Mouse (Mus musculus): ENCODE results near the gene Etfbkmt. TPM values are rescaled to one million over a fixed set of nuclear protein-coding genes. Genes with fewer than 3 reads are reported as not detected.
"Not testable (repeated sequence)": the region's sequence is repeated elsewhere in the genome, so short reads cannot be mapped to it uniquely, and the experiment has no call there.

The Etfbkmt gene
- polyA plus RNA-seq, 1 experiment from 2014 or later: 15.4 TPM

DNA sequence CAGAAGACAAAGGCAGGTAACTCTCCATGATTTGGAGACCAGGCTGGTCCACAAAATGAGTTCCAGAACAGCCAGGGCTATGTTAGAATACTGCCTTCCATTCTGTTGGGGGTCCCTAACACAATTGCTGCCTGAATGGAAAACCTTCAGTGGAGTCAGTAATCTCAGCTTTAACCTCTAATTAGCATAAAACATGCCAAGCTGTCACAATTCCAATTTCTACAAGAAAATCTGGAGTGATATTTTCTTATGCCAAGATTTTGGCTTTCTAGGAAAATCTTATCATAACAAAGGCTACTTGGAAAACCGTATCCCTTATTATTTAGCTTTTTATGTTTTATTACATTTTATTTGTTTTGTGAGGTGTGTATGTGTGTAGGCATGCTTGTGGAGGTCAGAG, 36.2 kb upstream of the Etfbkmt start:
- no peaks in the 10 kb centered on the region for H3K36me3 ChIP-seq
- no peak overlapping the region for H3K27ac ChIP-seq (replicated peaks)
- H3K4me2 ChIP-seq (replicated peaks): no peak overlapping the region
- H3K27me3 ChIP-seq: no peaks in the 10 kb centered on the region
- no peak for ATAC-seq (ENCODE audit: insufficient number of reproducible peaks, low FRiP score, low TSS enrichment, low read depth)
- no peaks in the 10 kb centered on the region for H3K4me1 ChIP-seq
- H3K4me3 ChIP-seq (replicated peaks): no peak overlapping the region
- H3K9ac ChIP-seq: no peak overlapping the region
- WGBS: 91% methylated on average over 1 of the region's 1 CpGs
- no peaks in the 10 kb centered on the region for H3K9me3 ChIP-seq (replicated peaks)

DNA sequence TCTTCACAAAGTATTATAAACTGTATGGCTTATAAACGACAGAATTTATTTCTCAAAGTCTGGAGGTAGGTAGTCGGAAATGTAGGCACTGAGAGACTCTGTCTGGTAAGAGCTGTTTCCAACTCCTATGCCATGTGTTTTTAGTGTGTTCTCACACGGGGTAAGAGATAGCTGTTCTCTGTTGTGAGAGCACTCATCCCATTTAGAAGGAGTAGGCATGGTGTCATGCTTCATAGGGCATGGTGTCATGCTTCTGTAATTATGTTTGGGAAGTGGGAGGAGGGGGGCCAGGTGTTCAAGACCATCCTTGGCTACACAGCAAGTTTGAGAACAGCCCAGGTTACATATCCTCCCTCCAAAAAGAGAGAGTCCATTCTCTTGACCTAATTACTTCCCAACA, 32.0 kb upstream of the Etfbkmt start:
- H3K9me3 ChIP-seq (replicated peaks): no peaks in the 10 kb centered on the region
- H3K4me2 ChIP-seq (replicated peaks): no peak overlapping the region
- WGBS: 66% methylated on average over 3 of the region's 3 CpGs
- no peaks in the 10 kb centered on the region for H3K27me3 ChIP-seq
- no peaks in the 10 kb centered on the region for H3K4me1 ChIP-seq
- no peak overlapping the region for H3K9ac ChIP-seq
- ATAC-seq (ENCODE audit: insufficient number of reproducible peaks, low FRiP score, low TSS enrichment, low read depth): no peak
- no peaks in the 10 kb centered on the region for H3K36me3 ChIP-seq
- H3K4me3 ChIP-seq (replicated peaks): no peak overlapping the region
- H3K27ac ChIP-seq (replicated peaks): no peak overlapping the region

DNA sequence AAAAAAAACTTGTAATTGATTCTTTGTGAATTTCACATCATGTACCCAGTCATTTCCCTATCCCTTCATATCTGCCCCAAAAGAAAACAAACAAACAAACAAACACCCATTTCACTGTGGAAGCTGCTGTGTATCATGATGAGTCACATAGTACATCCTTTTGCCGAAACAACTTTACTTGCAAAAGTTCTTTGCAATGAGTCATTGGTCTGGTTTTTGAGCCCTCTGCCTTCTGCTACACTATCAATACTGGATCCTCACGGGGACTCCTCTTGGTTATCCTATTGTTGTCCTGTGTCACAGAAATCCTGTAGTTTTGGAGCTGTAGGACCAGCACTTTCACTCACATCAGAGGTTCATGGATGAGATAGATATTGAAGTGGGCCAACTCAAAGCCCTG, 30.7 kb upstream of the Etfbkmt start:
- H3K4me1 ChIP-seq: no peaks in the 10 kb centered on the region
- H3K9ac ChIP-seq: no peak overlapping the region
- no peak overlapping the region for H3K4me3 ChIP-seq (replicated peaks)
- H3K4me2 ChIP-seq (replicated peaks): no peak overlapping the region
- H3K27ac ChIP-seq (replicated peaks): no peak overlapping the region
- H3K36me3 ChIP-seq: no peaks in the 10 kb centered on the region
- ATAC-seq (ENCODE audit: insufficient number of reproducible peaks, low FRiP score, low TSS enrichment, low read depth): no peak
- H3K27me3 ChIP-seq: no peaks in the 10 kb centered on the region
- no peaks in the 10 kb centered on the region for H3K9me3 ChIP-seq (replicated peaks)
- WGBS: 68% methylated on average over 2 of the region's 2 CpGs

DNA sequence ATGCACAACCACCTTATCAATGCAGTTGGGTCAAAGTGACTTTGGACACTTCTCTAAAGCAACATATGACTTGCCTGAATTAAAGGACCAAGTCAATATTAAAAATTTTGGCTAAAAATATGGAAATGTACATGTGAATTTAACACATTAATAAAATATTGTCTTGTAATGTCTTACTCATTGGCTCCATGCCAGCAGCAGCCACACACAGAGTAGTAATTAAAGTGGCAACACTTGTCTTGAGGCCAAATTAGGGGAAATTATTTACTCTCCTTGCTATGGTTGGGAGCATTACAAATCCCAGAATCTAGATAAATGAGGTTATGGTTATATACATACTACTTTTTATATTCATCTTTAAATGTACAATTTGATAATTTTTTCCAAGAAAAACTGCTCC, 22.7 kb upstream of the Etfbkmt start:
- no peak for ATAC-seq (ENCODE audit: insufficient number of reproducible peaks, low FRiP score, low TSS enrichment, low read depth)
- no peaks in the 10 kb centered on the region for H3K27me3 ChIP-seq
- no peak overlapping the region for H3K27ac ChIP-seq (replicated peaks)
- no peaks in the 10 kb centered on the region for H3K4me1 ChIP-seq
- no peak overlapping the region for H3K9ac ChIP-seq
- no peaks in the 10 kb centered on the region for H3K36me3 ChIP-seq
- H3K4me3 ChIP-seq (replicated peaks): no peak overlapping the region
- H3K4me2 ChIP-seq (replicated peaks): no peak overlapping the region
- no peaks in the 10 kb centered on the region for H3K9me3 ChIP-seq (replicated peaks)

DNA sequence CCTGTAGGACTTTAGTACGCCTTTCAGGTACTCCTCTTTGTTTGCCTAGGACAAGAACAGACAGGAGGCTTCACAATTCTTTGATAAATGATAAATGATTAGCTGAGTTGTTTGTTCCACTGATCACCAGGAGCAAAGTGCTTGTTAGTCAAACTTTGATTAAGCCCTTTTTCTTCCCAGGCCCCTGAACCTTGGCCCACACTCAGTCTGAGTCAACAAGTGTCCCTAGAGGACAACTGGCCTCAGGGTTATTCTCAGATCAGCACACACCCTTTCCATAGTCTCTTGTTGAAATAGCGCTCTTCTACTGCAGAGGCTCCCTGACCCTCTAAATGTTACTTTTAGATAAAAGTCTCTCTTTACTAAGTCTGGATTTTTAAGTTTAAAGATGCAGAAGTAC, 20.7 kb upstream of the Etfbkmt start:
- Histone ChIP-seq H3K4me1 (no peaks in the 10 kb centered on the region), H3K4me3 (replicated peaks) (no peak overlapping the region), H3K9me3 (replicated peaks) (no peaks in the 10 kb centered on the region), H3K27me3 (no peaks in the 10 kb centered on the region), H3K4me2 (replicated peaks) (no peak overlapping the region), H3K36me3 (no peaks in the 10 kb centered on the region), H3K27ac (replicated peaks) (no peak overlapping the region), H3K9ac (no peak overlapping the region)
- 52% methylated on average over 2 of the region's 2 CpGs for WGBS
- ATAC-seq (ENCODE audit: insufficient number of reproducible peaks, low FRiP score, low TSS enrichment, low read depth): no peak

DNA sequence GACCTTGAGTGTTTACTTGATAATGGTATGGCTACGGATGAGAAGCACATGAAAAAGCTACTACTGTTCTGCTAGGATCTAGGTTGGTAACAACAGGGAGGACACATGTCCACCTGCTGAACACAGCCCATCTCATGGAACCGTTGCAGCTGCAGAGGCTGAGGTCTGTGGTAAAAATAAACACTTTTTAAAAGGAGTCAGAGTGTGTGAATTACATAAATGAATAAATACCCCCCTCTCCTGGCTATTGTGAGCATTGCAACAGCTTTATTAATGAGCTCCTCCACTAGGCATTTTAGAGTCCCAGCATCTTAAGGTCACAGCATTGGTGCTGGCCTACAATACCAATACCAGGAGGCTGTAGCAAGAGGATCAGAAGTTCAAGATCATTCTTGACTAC, 19.8 kb upstream of the Etfbkmt start:
- 35% methylated on average over 2 of the region's 2 CpGs for WGBS
- Histone ChIP-seq H3K27ac (replicated peaks) (no peak overlapping the region), H3K9ac (no peak overlapping the region), H3K36me3 (no peaks in the 10 kb centered on the region), H3K9me3 (replicated peaks) (no peaks in the 10 kb centered on the region), H3K4me1 (no peaks in the 10 kb centered on the region), H3K4me3 (replicated peaks) (no peak overlapping the region), H3K27me3 (no peaks in the 10 kb centered on the region), H3K4me2 (replicated peaks) (no peak overlapping the region)
- no peak for ATAC-seq (ENCODE audit: insufficient number of reproducible peaks, low FRiP score, low TSS enrichment, low read depth)

DNA sequence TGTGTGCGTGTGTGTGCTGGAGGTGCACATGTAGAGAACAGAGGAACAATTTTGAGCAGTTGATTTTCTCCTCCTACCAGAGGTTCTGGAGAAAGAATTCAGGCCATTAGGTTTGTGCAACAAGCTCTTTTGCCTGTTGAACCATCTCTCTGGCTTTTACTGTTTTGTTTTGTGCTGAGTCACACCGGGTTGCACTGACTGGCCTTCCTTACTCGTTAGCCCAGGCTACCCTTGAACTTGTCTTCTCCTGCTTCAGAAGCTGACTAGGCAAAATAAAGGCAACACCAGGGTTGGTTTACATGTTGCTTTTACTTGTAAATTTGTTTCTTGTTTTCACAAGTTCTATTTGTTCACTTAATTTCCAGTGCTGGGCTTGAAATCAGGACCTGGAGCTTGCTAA, 16.6 kb upstream of the Etfbkmt start:
- 86% methylated on average over 3 of the region's 3 CpGs for WGBS
- Histone ChIP-seq H3K4me1 (no peaks in the 10 kb centered on the region), H3K27ac (replicated peaks) (no peak overlapping the region), H3K4me2 (replicated peaks) (no peak overlapping the region), H3K27me3 (no peaks in the 10 kb centered on the region), H3K9ac (no peak overlapping the region), H3K4me3 (replicated peaks) (no peak overlapping the region), H3K36me3 (no peaks in the 10 kb centered on the region), H3K9me3 (replicated peaks) (no peaks in the 10 kb centered on the region)
- no peak for ATAC-seq (ENCODE audit: insufficient number of reproducible peaks, low FRiP score, low TSS enrichment, low read depth)

DNA sequence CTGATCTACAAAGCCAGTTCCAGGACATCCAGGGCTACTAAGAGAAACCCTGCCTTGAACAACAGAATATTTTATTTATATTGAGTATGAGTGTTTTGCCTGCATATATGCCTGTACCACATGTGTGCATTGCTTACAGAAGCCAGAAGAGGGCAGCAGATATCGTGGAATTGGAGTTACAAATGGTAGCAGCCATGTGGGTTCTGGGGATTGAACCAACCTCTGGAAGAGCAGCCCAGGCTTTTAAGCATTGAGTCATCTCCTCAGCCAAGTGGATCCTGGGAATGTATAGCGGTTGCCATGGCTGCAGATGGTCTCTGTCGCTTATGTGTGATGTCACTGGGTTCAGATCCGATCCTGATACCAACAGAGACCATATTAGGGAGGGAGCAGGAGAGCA, 13.0 kb upstream of the Etfbkmt start:
- Histone ChIP-seq H3K27me3 (no peaks in the 10 kb centered on the region), H3K9me3 (replicated peaks) (no peaks in the 10 kb centered on the region), H3K4me3 (replicated peaks) (no peak overlapping the region), H3K27ac (replicated peaks) (no peak overlapping the region), H3K9ac (no peak overlapping the region), H3K4me1 (no peaks in the 10 kb centered on the region), H3K36me3 (no peaks in the 10 kb centered on the region), H3K4me2 (replicated peaks) (no peak overlapping the region)
- no peak for ATAC-seq (ENCODE audit: insufficient number of reproducible peaks, low FRiP score, low TSS enrichment, low read depth)
- 73% methylated on average over 4 of the region's 4 CpGs for WGBS

DNA sequence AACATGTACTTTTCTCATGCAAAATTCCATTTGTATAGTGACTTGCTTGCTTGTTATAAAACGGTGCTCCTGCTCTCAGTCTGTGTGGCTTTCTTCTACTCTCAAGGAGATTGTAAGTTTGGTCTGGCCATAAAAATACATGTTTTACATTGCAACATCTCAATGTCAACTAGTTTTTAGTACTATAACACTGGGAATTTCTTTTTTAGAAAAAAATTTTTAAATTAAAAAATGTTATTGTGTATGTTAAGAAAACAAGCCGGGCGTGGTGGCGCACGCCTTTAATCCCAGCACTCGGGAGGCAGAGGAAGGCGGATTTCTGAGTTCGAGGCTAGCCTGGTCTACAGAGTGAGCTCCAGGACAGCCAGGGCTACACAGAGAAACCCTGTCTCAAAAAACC, 9.8 kb upstream of the Etfbkmt start, which contains the start of gene Gm10203:
Gene Gm10203 (plus strand): TSS at position 301 of the 400 bp plus-strand sequence.
- ATAC-seq (ENCODE audit: insufficient number of reproducible peaks, low FRiP score, low TSS enrichment, low read depth); H3K27me3 ChIP-seq; H3K9me3 ChIP-seq (replicated peaks); H3K4me2 ChIP-seq (replicated peaks); H3K4me1 ChIP-seq; H3K9ac ChIP-seq; H3K27ac ChIP-seq (replicated peaks); H3K36me3 ChIP-seq; H3K4me3 ChIP-seq (replicated peaks): not testable (repeated sequence)
- 82% methylated on average over 8 of the region's 8 CpGs for WGBS

DNA sequence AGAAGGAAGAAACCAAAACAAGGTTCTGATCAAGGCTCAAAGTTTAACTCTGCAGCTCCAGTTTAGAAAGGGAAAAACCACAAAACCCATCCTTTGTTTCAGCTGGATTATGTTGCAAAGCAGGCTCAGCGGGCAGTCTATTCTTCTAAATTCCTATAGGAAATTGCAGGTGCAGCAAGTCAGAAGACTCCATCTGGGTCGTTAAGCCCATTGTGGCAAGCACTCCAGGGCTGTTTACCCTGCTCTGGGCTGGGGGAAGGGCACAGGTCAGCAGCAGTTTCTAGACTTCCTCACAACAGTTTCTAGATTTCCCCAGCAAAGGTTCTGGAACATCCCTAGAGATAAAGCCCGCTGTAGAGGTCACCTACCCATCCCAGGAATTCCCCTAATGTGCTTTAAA, 8.5 kb upstream of the Etfbkmt start:
- Histone ChIP-seq H3K9me3 (replicated peaks) (no peaks in the 10 kb centered on the region), H3K4me1 (no peaks in the 10 kb centered on the region), H3K9ac (no peak overlapping the region), H3K27me3 (no peaks in the 10 kb centered on the region), H3K4me2 (replicated peaks) (no peak overlapping the region), H3K27ac (replicated peaks) (no peak overlapping the region), H3K36me3 (no peaks in the 10 kb centered on the region), H3K4me3 (replicated peaks) (no peak overlapping the region)
- WGBS: 16% methylated on average over 3 of the region's 3 CpGs
- no peak for ATAC-seq (ENCODE audit: insufficient number of reproducible peaks, low FRiP score, low TSS enrichment, low read depth)

DNA sequence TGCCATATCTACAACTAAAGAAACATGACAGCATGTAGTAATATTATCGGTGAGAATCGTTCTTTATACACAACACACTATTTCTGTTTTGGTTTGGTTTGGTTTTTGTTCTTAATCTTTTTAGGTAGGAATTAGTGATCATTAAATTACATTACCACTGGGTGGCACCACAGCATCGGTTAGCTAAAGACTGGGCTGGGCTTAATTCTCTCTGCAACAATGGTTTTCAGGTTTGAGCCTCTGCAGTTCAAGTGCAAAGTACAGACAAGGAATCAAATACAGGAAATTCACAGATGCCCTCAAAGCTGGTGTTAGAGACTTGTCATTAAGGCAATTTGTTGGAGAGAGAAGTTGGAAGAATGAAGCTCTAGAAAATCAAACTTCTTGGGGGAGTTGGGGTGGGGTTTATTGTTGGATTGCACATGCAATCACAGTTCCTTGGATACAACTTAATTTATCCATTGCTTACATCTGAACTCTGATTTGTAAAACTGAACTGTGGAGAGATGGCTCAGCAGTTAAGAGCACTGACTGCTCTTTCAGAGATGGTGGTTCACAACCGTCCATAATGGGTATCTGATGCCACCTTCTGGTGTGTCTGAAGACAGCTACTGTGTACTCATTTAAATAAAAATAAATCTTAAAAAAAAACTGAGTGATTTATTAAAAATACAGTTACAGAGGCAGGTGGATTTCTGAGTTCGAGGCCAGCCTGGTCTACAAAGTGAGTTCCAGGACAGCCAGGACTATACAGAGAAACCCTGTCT, 7.2 kb upstream of the Etfbkmt start:
- Histone ChIP-seq H3K27me3 (no peaks in the 10 kb centered on the region), H3K4me3 (replicated peaks) (no peak overlapping the region), H3K36me3 (no peaks in the 10 kb centered on the region), H3K9ac (no peak overlapping the region), H3K4me1 (no peaks in the 10 kb centered on the region), H3K9me3 (replicated peaks) (no peaks in the 10 kb centered on the region), H3K4me2 (replicated peaks) (no peak overlapping the region), H3K27ac (replicated peaks) (no peak overlapping the region)
- no peak for ATAC-seq (ENCODE audit: insufficient number of reproducible peaks, low FRiP score, low TSS enrichment, low read depth)
- 32% methylated on average over 5 of the region's 5 CpGs for WGBS

DNA sequence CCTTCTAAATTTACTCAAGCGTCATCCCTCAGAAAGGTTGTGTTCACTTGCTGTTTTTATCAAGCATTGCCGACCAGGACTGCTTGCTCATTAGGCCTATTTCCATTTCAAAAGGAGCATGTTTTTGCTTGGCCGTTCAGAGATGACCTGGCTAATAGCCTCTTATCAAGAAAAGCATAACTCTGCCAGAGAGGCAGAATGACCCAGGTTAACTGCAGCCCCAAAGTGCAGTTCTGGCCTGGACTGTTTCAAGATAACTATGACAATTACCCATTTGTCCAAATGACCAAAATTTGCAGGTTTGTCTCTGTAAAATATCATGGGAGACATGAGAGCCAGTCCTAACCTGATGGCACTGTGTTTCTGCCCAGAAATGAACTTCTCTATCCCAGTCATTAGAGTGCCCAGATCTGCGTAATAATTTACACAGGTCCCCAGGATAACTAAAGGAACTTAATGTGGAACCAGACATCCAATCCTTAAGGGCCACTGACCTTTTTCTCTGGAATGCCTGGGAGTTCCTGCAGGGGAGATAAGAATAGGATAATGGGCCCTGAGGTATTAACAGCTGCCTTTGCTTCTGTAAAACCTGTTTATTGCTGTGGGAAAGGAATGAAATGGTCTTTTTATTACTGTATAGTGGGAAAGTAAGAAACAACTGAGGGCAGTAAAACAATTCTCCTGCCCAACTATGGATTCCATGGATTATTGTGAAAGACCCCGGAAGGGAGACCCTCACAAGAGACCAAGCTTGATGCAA, 5.1 kb upstream of the Etfbkmt start:
- H3K9me3 ChIP-seq (replicated peaks): no peaks in the 10 kb centered on the region
- no peak overlapping the region for H3K4me3 ChIP-seq (replicated peaks)
- H3K4me1 ChIP-seq: no peaks in the 10 kb centered on the region
- no peak for ATAC-seq (ENCODE audit: insufficient number of reproducible peaks, low FRiP score, low TSS enrichment, low read depth)
- H3K27ac ChIP-seq (replicated peaks): no peak overlapping the region
- H3K4me2 ChIP-seq (replicated peaks): no peak overlapping the region
- H3K27me3 ChIP-seq: no peaks in the 10 kb centered on the region
- H3K9ac ChIP-seq: no peak overlapping the region
- 22% methylated on average over 5 of the region's 5 CpGs for WGBS
- no peaks in the 10 kb centered on the region for H3K36me3 ChIP-seq
